Mouse (Mus musculus) small intestine, adult 2 months (tissue): Measurements from ENCODE around the gene Ccnk.

Experiments used
- CTCF ChIP-seq: fragments of 200-500 bp; IDR thresholded peaks from 2 replicates; pipeline ENCODE4 v1.5.1; 2012; ENCODE audit warnings: low read depth, mild to moderate bottlenecking, control low read depth, inconsistent platforms, low read length, moderate library complexity, mixed read lengths; ENCODE audit not compliant: insufficient replicate concordance, insufficient read length; ENCODE audit errors: extremely low read depth
- POLR2A ChIP-seq: fragments of 200-500 bp; IDR thresholded peaks from 2 replicates; pipeline ENCODE4 v1.6.1; 2012; ENCODE audit warnings: low read depth, mild to moderate bottlenecking, control low read depth, inconsistent platforms, low read length, moderate library complexity

GRCm38 (mm10) chr12:108251825-108252542 is 72.6 kb downstream of the Ccnk start:
- TF ChIP-seq CTCF (no peak), POLR2A (no peak)
